In genomic region chr3:105538819-105539607, GRCm38 (mm10) we compare ENCODE assay signal across 9 mouse cellular contexts.
DNase-seq lines count a peak whose midpoint lies in the region; ATAC-seq lines count a peak whose summit lies in the region.
"Had no signal": no experiment of that assay in that cellular context is flagged by ENCODE, and none has a peak within 500 bp of the region (broad histone marks: within the 10 kb centered on the region; RNA-seq: fewer than 3 reads in every experiment).

No protein-coding gene starts in this region.

- no peak overlapping the region for H3K4me3 ChIP-seq in hindbrain, embryonic 16.5 days (ENCODE audit: low read length)
- H3K4me3 ChIP-seq: liver, embryonic 13.5 days had no signal

- H3K4me2 ChIP-seq in hindbrain, embryonic 16.5 days (ENCODE audit: low read length) = peak overlapping the region; percentile 33
- H3K4me2 ChIP-seq: liver, embryonic 13.5 days had no signal

- WGBS in hindbrain, embryonic 16.5 days = 14% methylated on average over 13 of the region's 13 CpGs

- DNase-seq in cerebellum, postnatal 14 days = peak; percentile 71 to 79
- DNase-seq in cerebellum, adult 9-11 months = no peak
- peak; percentile 64 for DNase-seq in brain, adult 2 months (ENCODE audit: low read depth, low spot score)
- peak; percentile 35 for DNase-seq in thymus, postnatal 14 days
- DNase-seq in layer of hippocampus, postnatal 25 days (ENCODE audit: extremely low spot score in 1 of 2, low spot score in 1 of 2) = no peak
- no peak for DNase-seq in adrenal gland, postnatal 25 days
- DNase-seq: liver, embryonic 13.5 days had no signal

- H3K36me3 ChIP-seq in hindbrain, embryonic 16.5 days (ENCODE audit: control insufficient read depth, insufficient read depth, low read length) = no peaks in the 10 kb centered on the region
- H3K36me3 ChIP-seq: liver, embryonic 13.5 days had no signal

- ATAC-seq in granulocyte monocyte progenitor cell, adult 5-6 weeks (replicated peaks; ENCODE audit: poor library complexity, severe bottlenecking) = peak; percentile 42; the same call in 1 of the 2 replicates
- ATAC-seq in hindbrain, embryonic 16.5 days = peak; percentile 89

- peak overlapping the region; percentile 50 for H3K27ac ChIP-seq in hindbrain, embryonic 16.5 days (ENCODE audit: low read depth, low read length)
- H3K27ac ChIP-seq: liver, embryonic 13.5 days had no signal

- H3K9me3 ChIP-seq in hindbrain, embryonic 16.5 days (ENCODE audit: control insufficient read depth, low read length) = no peaks in the 10 kb centered on the region
- H3K9me3 ChIP-seq: liver, embryonic 13.5 days had no signal

- H3K9ac ChIP-seq in hindbrain, embryonic 16.5 days (ENCODE audit: low read depth, low read length) = no peak overlapping the region
- H3K9ac ChIP-seq: liver, embryonic 13.5 days had no signal

- H3K4me1 ChIP-seq in hindbrain, embryonic 16.5 days (ENCODE audit: control insufficient read depth, insufficient read depth, low read depth, low read length) = peaks cover 17% of the 10 kb centered on the region
- H3K4me1 ChIP-seq: liver, embryonic 13.5 days had no signal

- H3K27me3 ChIP-seq in hindbrain, embryonic 16.5 days (replicated peaks; ENCODE audit: control insufficient read depth, insufficient read depth, low read length) = no peaks in the 10 kb centered on the region
- H3K27me3 ChIP-seq: liver, embryonic 13.5 days had no signal

Comparison
In these comparisons a context has a peak if more than half of its experiments do, and no peak if none do; other contexts are left out.
1. DNase-seq: peak in cerebellum, postnatal 14 days (2 of 2), brain, adult 2 months (single experiment) and thymus, postnatal 14 days (single experiment); none in cerebellum, adult 9-11 months (single experiment), layer of hippocampus, postnatal 25 days (0 of 2) and adrenal gland, postnatal 25 days (single experiment).